Mouse (Mus musculus) stomach, embryonic 16.5 days (tissue): ENCODE data around the gene Hagh. TPM values are rescaled to one million over a fixed set of nuclear protein-coding genes. Genes with fewer than 3 reads are reported as not detected.

Experiments used
- ATAC-seq: fragments of 200-750 bp; cut with Nextera tagmentation; 2 replicates; pipeline ENCODE4 v1.8.0; 2017; ENCODE audit warnings: moderate number of reproducible peaks, moderate TSS enrichment; ENCODE audit not compliant: insufficient read depth, low FRiP score
- H3K27ac ChIP-seq: fragments of 300-500 bp; sonication (generic); 2 replicates; pipeline ENCODE4 v1.5.1; 2014; ENCODE audit warnings: low read length
- H3K27me3 ChIP-seq: fragments of 300-500 bp; sonication (generic); 2 replicates; pipeline ENCODE4 v1.6.1; 2014; ENCODE audit warnings: low read length, control low read depth, mixed read lengths; ENCODE audit not compliant: control insufficient read depth, insufficient read depth
- H3K36me3 ChIP-seq: fragments of 300-500 bp; sonication (generic); 2 replicates; pipeline ENCODE4 v1.6.1; 2014; ENCODE audit warnings: low read length; ENCODE audit not compliant: control insufficient read depth, insufficient read depth
- H3K4me1 ChIP-seq: fragments of 300-500 bp; sonication (generic); 2 replicates; pipeline ENCODE4 v1.6.1; 2014; ENCODE audit warnings: low read length, control low read depth, mixed read lengths; ENCODE audit not compliant: control insufficient read depth, insufficient read depth
- H3K4me2 ChIP-seq: fragments of 300-500 bp; sonication (generic); 2 replicates; pipeline ENCODE4 v1.6.1; 2014; ENCODE audit warnings: low read depth, low read length, mixed read lengths
- H3K4me3 ChIP-seq: fragments of 300-500 bp; sonication (generic); replicated peaks from 2 replicates; pipeline ENCODE4 v1.5.1; 2014; ENCODE audit warnings: mild to moderate bottlenecking, low read length
- H3K9ac ChIP-seq: fragments of 300-500 bp; sonication (generic); 2 replicates; pipeline ENCODE4 v1.6.1; 2014; ENCODE audit warnings: low read length
- H3K9me3 ChIP-seq: fragments of 300-500 bp; sonication (generic); replicated peaks from 2 replicates; pipeline ENCODE4 v1.6.1; 2016; ENCODE audit warnings: low read length, control low read depth; ENCODE audit not compliant: control insufficient read depth
- WGBS: fragments of 180-500 bp; shearing (Covaris S2); extraction: QIAGEN DNeasy Blood & Tissue Kit; methylation state at CpG from one replicate; pipeline ENCODE4 v1.1.7; 2014; 5-methylcytosine and 5-hydroxymethylcytosine counted together
- polyA plus RNA-seq: library from polyadenylated mRNA; unstranded; fragments of >200 nt; fragmentation: Nextera tagmentation; extraction: Ambion mirVana; gene quantifications from 2 replicates; pipeline ENCODE4 v1.2.1, GENCODE M21; 2015

Gene Hagh
- polyA plus RNA-seq, 1 experiment from 2014 or later: 50.9 TPM

GRCm38 (mm10) chr17:24887291-24888080, 47.5 kb downstream of the Hagh start:
- Histone ChIP-seq H3K4me1 (peaks cover 18% of the 10 kb centered on the region), H3K27me3 (no peaks in the 10 kb centered on the region), H3K4me3 (peak overlapping the region; percentile 94), H3K36me3 (peaks cover 8% of the 10 kb centered on the region; the same call in 1 of the 2 replicates), H3K27ac (no peak overlapping the region), H3K9me3 (no peaks in the 10 kb centered on the region), H3K4me2 (peak overlapping the region; percentile 98), H3K9ac (peak overlapping the region; percentile 90)
- ATAC-seq: no peak
- 60% methylated on average over 18 of the region's 18 CpGs for WGBS

GRCm38 (mm10) chr17:24888862-24889261, 48.9 kb downstream of the Hagh start:
- no peaks in the 10 kb centered on the region for H3K27me3 ChIP-seq
- no peaks in the 10 kb centered on the region for H3K9me3 ChIP-seq
- H3K36me3 ChIP-seq: peaks cover 14% of the 10 kb centered on the region
- no peak overlapping the region for H3K27ac ChIP-seq
- H3K4me2 ChIP-seq: no peak overlapping the region
- H3K4me3 ChIP-seq: no peak overlapping the region
- H3K9ac ChIP-seq: no peak overlapping the region
- H3K4me1 ChIP-seq: peaks cover 21% of the 10 kb centered on the region
- no peak for ATAC-seq
- 86% methylated on average over 3 of the region's 3 CpGs for WGBS

GRCm38 (mm10) chr17:24890151-24891092, 50.5 kb downstream of the Hagh start:
- Histone ChIP-seq H3K9me3 (no peaks in the 10 kb centered on the region), H3K4me3 (no peak overlapping the region), H3K9ac (no peak overlapping the region), H3K4me2 (no peak overlapping the region), H3K4me1 (peaks cover 24% of the 10 kb centered on the region), H3K36me3 (peaks cover 14% of the 10 kb centered on the region), H3K27ac (no peak overlapping the region), H3K27me3 (no peaks in the 10 kb centered on the region)
- WGBS: 84% methylated on average over 19 of the region's 19 CpGs
- ATAC-seq: no peak

GRCm38 (mm10) chr17:24891321-24891720, 51.4 kb downstream of the Hagh start:
- no peaks in the 10 kb centered on the region for H3K27me3 ChIP-seq

GRCm38 (mm10) chr17:24892785-24893184, 52.8 kb downstream of the Hagh start:
- H3K36me3 ChIP-seq: peaks cover 14% of the 10 kb centered on the region
- H3K4me1 ChIP-seq: peaks cover 28% of the 10 kb centered on the region
- no peaks in the 10 kb centered on the region for H3K27me3 ChIP-seq
- 88% methylated on average over 12 of the region's 12 CpGs for WGBS
- H3K4me3 ChIP-seq: no peak overlapping the region
- no peak overlapping the region for H3K9ac ChIP-seq
- H3K27ac ChIP-seq: no peak overlapping the region
- no peaks in the 10 kb centered on the region for H3K9me3 ChIP-seq
- no peak for ATAC-seq
- H3K4me2 ChIP-seq: no peak overlapping the region

More at GRCm38 (mm10) chr17:24891321-24891720, 51.4 kb downstream of the Hagh start:
- no peak overlapping the region for H3K27ac ChIP-seq
- peaks cover 27% of the 10 kb centered on the region for H3K4me1 ChIP-seq
- H3K36me3 ChIP-seq: peaks cover 14% of the 10 kb centered on the region
- no peak overlapping the region for H3K4me2 ChIP-seq
- no peak overlapping the region for H3K9ac ChIP-seq
- H3K9me3 ChIP-seq: no peaks in the 10 kb centered on the region
- WGBS: 92% methylated on average over 13 of the region's 13 CpGs
- ATAC-seq: no peak
- H3K4me3 ChIP-seq: no peak overlapping the region

- Histone ChIP-seq H3K9ac (no peak overlapping the region), H3K4me3 (no peak overlapping the region), H3K4me1 (peaks cover 24% of the 10 kb centered on the region), H3K36me3 (peaks cover 14% of the 10 kb centered on the region), H3K27ac (no peak overlapping the region), H3K27me3 (no peaks in the 10 kb centered on the region), H3K4me2 (no peak overlapping the region), H3K9me3 (no peaks in the 10 kb centered on the region)
- 91% methylated on average over 2 of the region's 2 CpGs for WGBS
- ATAC-seq: no peak
Measured at GRCm38 (mm10) chr17:24893276-24893675, 53.3 kb downstream of the Hagh start.

GRCm38 (mm10) chr17:24894061-24894994, 54.4 kb downstream of the Hagh start:
- peak; percentile 2; the same call in 1 of the 2 replicates for ATAC-seq
- WGBS: 9% methylated on average over 31 of the region's 31 CpGs
- H3K9ac ChIP-seq: peak overlapping the region; percentile 96
- peak overlapping the region; percentile 99 for H3K4me2 ChIP-seq
- H3K4me3 ChIP-seq: peak overlapping the region; percentile 79
- peaks cover 24% of the 10 kb centered on the region for H3K4me1 ChIP-seq
- no peaks in the 10 kb centered on the region for H3K9me3 ChIP-seq
- peak overlapping the region; percentile 91 for H3K27ac ChIP-seq
- H3K27me3 ChIP-seq: no peaks in the 10 kb centered on the region
- peaks cover 14% of the 10 kb centered on the region for H3K36me3 ChIP-seq

- H3K27me3 ChIP-seq: no peaks in the 10 kb centered on the region
- peak within 1 kb of the TSS; percentile 99 for H3K4me2 ChIP-seq
- H3K36me3 ChIP-seq: peaks cover 15% of the 10 kb centered on the region
- peak within 1 kb of the TSS; percentile 79 for H3K4me3 ChIP-seq
- H3K9ac ChIP-seq: peak within 1 kb of the TSS; percentile 96
- peaks cover 24% of the 10 kb centered on the region for H3K4me1 ChIP-seq
- ATAC-seq: peak; percentile 67
- WGBS: under 1% methylated on average over 62 of the region's 62 CpGs
- peak within 1 kb of the TSS; percentile 91 for H3K27ac ChIP-seq
- no peaks in the 10 kb centered on the region for H3K9me3 ChIP-seq
Measured at GRCm38 (mm10) chr17:24894995-24895547, 55.1 kb downstream of the Hagh start, which contains the start of the genes Eme2 and Mrps34. Gene Eme2, minus strand, starts transcription at chr17:24895087. Gene Mrps34, plus strand, starts transcription at chr17:24895116.
